Mouse (Mus musculus): Measurements from ENCODE around the gene Trappc1. TPM values are rescaled to one million over a fixed set of nuclear protein-coding genes. Genes with fewer than 3 reads are reported as not detected.

Gene Trappc1
- polyA plus RNA-seq, 1 experiment from 2014 or later: 71.5 TPM

- H3K27me3 ChIP-seq (ENCODE audit: insufficient read depth, low read length): peaks cover 28% of the 10 kb centered on the region
- H3K4me3 ChIP-seq (ENCODE audit: low read depth, low read length): no peak overlapping the region
- H3K9ac ChIP-seq (replicated peaks): peak overlapping the region; percentile 59; the same call in 1 of the 2 replicates
- peak overlapping the region; percentile 75; the same call in 1 of the 2 replicates for H3K4me2 ChIP-seq (ENCODE audit: low read depth, low read length)
- no peak for ATAC-seq
- H3K4me1 ChIP-seq (ENCODE audit: insufficient read depth): peaks cover 11% of the 10 kb centered on the region
- no peaks in the 10 kb centered on the region for H3K9me3 ChIP-seq (ENCODE audit: low read length)
- no peaks in the 10 kb centered on the region for H3K36me3 ChIP-seq (replicated peaks; ENCODE audit: insufficient read depth, low read length)
- H3K27ac ChIP-seq (ENCODE audit: low read depth): no peak overlapping the region
- TF ChIP-seq CTCF (IDR thresholded peaks at IDR 0.05; ENCODE audit: low read depth) (no peak), EP300 (IDR thresholded peaks at IDR 0.05; ENCODE audit: low read depth) (no peak)
- 33% methylated on average over 8 of the region's 8 CpGs for WGBS (ENCODE audit: insufficient replicate concordance)
- DNase-seq: no peak
Measured at GRCm38 (mm10) chr11:69332713-69333253, 9.0 kb downstream of the Trappc1 start.

- no peaks in the 10 kb centered on the region for H3K9me3 ChIP-seq (ENCODE audit: low read length)
- ATAC-seq: peak; percentile 49
- no peak overlapping the region for H3K9ac ChIP-seq (replicated peaks)
- no peak overlapping the region for H3K27ac ChIP-seq (ENCODE audit: low read depth)
- H3K27me3 ChIP-seq (ENCODE audit: insufficient read depth, low read length): peaks cover 20% of the 10 kb centered on the region; the same call in 1 of the 2 replicates
- peak; percentile 41; the same call in 1 of the 2 replicates for TF ChIP-seq CTCF (IDR thresholded peaks at IDR 0.05; ENCODE audit: low read depth)
- TF ChIP-seq EP300 (IDR thresholded peaks at IDR 0.05; ENCODE audit: low read depth): peak; percentile 60; the same call in 1 of the 2 replicates
- WGBS (ENCODE audit: insufficient replicate concordance): 31% methylated on average over 3 of the region's 3 CpGs
- no peak overlapping the region for H3K4me3 ChIP-seq (ENCODE audit: low read depth, low read length)
- no peak overlapping the region for H3K4me2 ChIP-seq (ENCODE audit: low read depth, low read length)
- no peaks in the 10 kb centered on the region for H3K36me3 ChIP-seq (replicated peaks; ENCODE audit: insufficient read depth, low read length)
- DNase-seq: no peak
- H3K4me1 ChIP-seq (ENCODE audit: insufficient read depth): peaks cover 11% of the 10 kb centered on the region
Measured at GRCm38 (mm10) chr11:69333922-69334321, 10.1 kb downstream of the Trappc1 start.

GRCm38 (mm10) chr11:69334796-69335195 lies 11.0 kb downstream of the Trappc1 start:
- Histone ChIP-seq H3K4me1 (ENCODE audit: insufficient read depth) (peaks cover 12% of the 10 kb centered on the region), H3K27ac (ENCODE audit: low read depth) (no peak overlapping the region), H3K36me3 (replicated peaks; ENCODE audit: insufficient read depth, low read length) (no peaks in the 10 kb centered on the region), H3K9ac (replicated peaks) (no peak overlapping the region), H3K4me2 (ENCODE audit: low read depth, low read length) (no peak overlapping the region), H3K27me3 (ENCODE audit: insufficient read depth, low read length) (peaks cover 16% of the 10 kb centered on the region; the same call in 1 of the 2 replicates), H3K9me3 (ENCODE audit: low read length) (no peaks in the 10 kb centered on the region), H3K4me3 (ENCODE audit: low read depth, low read length) (no peak overlapping the region)
- no peak for TF ChIP-seq EP300 (IDR thresholded peaks at IDR 0.05; ENCODE audit: low read depth)
- no peak for TF ChIP-seq CTCF (IDR thresholded peaks at IDR 0.05; ENCODE audit: low read depth)
- no peak for DNase-seq
- ATAC-seq: no peak
- WGBS (ENCODE audit: insufficient replicate concordance): 66% methylated on average over 4 of the region's 4 CpGs

GRCm38 (mm10) chr11:69340161-69341131 lies 16.7 kb downstream of the Trappc1 start, which contains the start of gene Rnf227:
Gene Rnf227, plus strand, starts transcription at chr11:69340461.
- H3K36me3 ChIP-seq (replicated peaks; ENCODE audit: insufficient read depth, low read length): 0 out of 2 replicates have a peak, but pooled peaks cover 8% of the 10 kb centered on the region
- ATAC-seq (peak; percentile 73), DNase-seq (peak; percentile 42)
- H3K9ac ChIP-seq (replicated peaks): peak within 1 kb of the TSS; percentile 26; the same call in 1 of the 2 replicates
- TF ChIP-seq CTCF (IDR thresholded peaks at IDR 0.05; ENCODE audit: low read depth) (no peak), EP300 (IDR thresholded peaks at IDR 0.05; ENCODE audit: low read depth) (no peak)
- peak within 1 kb of the TSS; percentile 82 for H3K4me2 ChIP-seq (ENCODE audit: low read depth, low read length)
- peaks cover 16% of the 10 kb centered on the region for H3K4me1 ChIP-seq (ENCODE audit: insufficient read depth)
- H3K9me3 ChIP-seq (ENCODE audit: low read length): no peaks in the 10 kb centered on the region
- 3% methylated on average over 97 of the region's 99 CpGs for WGBS (ENCODE audit: insufficient replicate concordance)
- H3K4me3 ChIP-seq (ENCODE audit: low read depth, low read length): peak within 1 kb of the TSS; percentile 51
- peaks cover 18% of the 10 kb centered on the region for H3K27me3 ChIP-seq (ENCODE audit: insufficient read depth, low read length)
- no peak within 1 kb of the TSS for H3K27ac ChIP-seq (ENCODE audit: low read depth)

- DNase-seq (no peak), ATAC-seq (no peak)
- no peak for TF ChIP-seq EP300 (IDR thresholded peaks at IDR 0.05; ENCODE audit: low read depth)
- TF ChIP-seq CTCF (IDR thresholded peaks at IDR 0.05; ENCODE audit: low read depth): no peak
- Histone ChIP-seq H3K9ac (replicated peaks) (no peak overlapping the region), H3K9me3 (ENCODE audit: low read length) (no peaks in the 10 kb centered on the region), H3K27ac (ENCODE audit: low read depth) (no peak overlapping the region), H3K4me3 (ENCODE audit: low read depth, low read length) (no peak overlapping the region), H3K4me1 (ENCODE audit: insufficient read depth) (no peaks in the 10 kb centered on the region), H3K4me2 (ENCODE audit: low read depth, low read length) (no peak overlapping the region), H3K27me3 (ENCODE audit: insufficient read depth, low read length) (no peaks in the 10 kb centered on the region), H3K36me3 (replicated peaks; ENCODE audit: insufficient read depth, low read length) (peaks cover 36% of the 10 kb centered on the region)
- WGBS (ENCODE audit: insufficient replicate concordance): 90% methylated on average over 26 of the region's 26 CpGs
Measured at GRCm38 (mm10) chr11:69346441-69346840, 22.7 kb downstream of the Trappc1 start.

GRCm38 (mm10) chr11:69356544-69356943 lies 32.8 kb downstream of the Trappc1 start:
- no peak overlapping the region for H3K9ac ChIP-seq (replicated peaks)
- DNase-seq: no peak
- H3K27me3 ChIP-seq (ENCODE audit: insufficient read depth, low read length): no peaks in the 10 kb centered on the region
- H3K27ac ChIP-seq (ENCODE audit: low read depth): no peak overlapping the region
- ATAC-seq: no peak
- H3K4me3 ChIP-seq (ENCODE audit: low read depth, low read length): no peak overlapping the region
- no peak overlapping the region for H3K4me2 ChIP-seq (ENCODE audit: low read depth, low read length)
- 88% methylated on average over 5 of the region's 5 CpGs for WGBS (ENCODE audit: insufficient replicate concordance)
- no peaks in the 10 kb centered on the region for H3K4me1 ChIP-seq (ENCODE audit: insufficient read depth)
- TF ChIP-seq EP300 (IDR thresholded peaks at IDR 0.05; ENCODE audit: low read depth): no peak
- TF ChIP-seq CTCF (IDR thresholded peaks at IDR 0.05; ENCODE audit: low read depth): no peak
- H3K36me3 ChIP-seq (replicated peaks; ENCODE audit: insufficient read depth, low read length): peaks cover 49% of the 10 kb centered on the region
- no peaks in the 10 kb centered on the region for H3K9me3 ChIP-seq (ENCODE audit: low read length)
